ENCODE assay signal across 15 mouse cellular contexts in genomic region chr12:34201471-34201870, GRCm38 (mm10).
DNase-seq lines count a peak whose midpoint lies in the region; ATAC-seq and TF ChIP-seq lines count a peak whose summit lies in the region.
"Had no signal": no experiment of that assay in that cellular context is flagged by ENCODE, and none has a peak within 500 bp of the region (broad histone marks: within the 10 kb centered on the region; RNA-seq: fewer than 3 reads in every experiment).

No protein-coding gene starts in this region.

- H3K27ac ChIP-seq in forebrain, embryonic 10.5 days: peak overlapping the region; percentile 37; the same call in 1 of the 2 replicates
- H3K27ac ChIP-seq in forebrain, embryonic 13.5 days: no peak overlapping the region
- no peak overlapping the region for H3K27ac ChIP-seq in left cerebral cortex, adult 2 months
- peak overlapping the region; percentile 49; the same call in 1 of the 2 replicates for H3K27ac ChIP-seq in limb, embryonic 14.5 days (replicated peaks; ENCODE audit: low read depth, low read length)
- H3K27ac ChIP-seq: hindbrain, embryonic 14.5 days had no signal

- peaks cover 27% of the 10 kb centered on the region for H3K4me1 ChIP-seq in forebrain, embryonic 10.5 days
- no peaks in the 10 kb centered on the region for H3K4me1 ChIP-seq in forebrain, embryonic 13.5 days
- H3K4me1 ChIP-seq in limb, embryonic 14.5 days (ENCODE audit: control insufficient read depth, insufficient read depth, low read length): peaks cover 6% of the 10 kb centered on the region; the same call in 1 of the 2 replicates

- ATAC-seq in forebrain, embryonic 13.5 days: no peak
- no peak for ATAC-seq in limb, embryonic 14.5 days (ENCODE audit: low FRiP score, low read depth)

- no peaks in the 10 kb centered on the region for H3K27me3 ChIP-seq in forebrain, embryonic 10.5 days (ENCODE audit: poor library complexity, severe bottlenecking)
- H3K27me3 ChIP-seq in forebrain, embryonic 13.5 days: no peaks in the 10 kb centered on the region
- H3K27me3 ChIP-seq in limb, embryonic 14.5 days (ENCODE audit: control insufficient read depth, insufficient read depth, low read length): no peaks in the 10 kb centered on the region

- no peak overlapping the region for H3K4me3 ChIP-seq in forebrain, embryonic 10.5 days
- H3K4me3 ChIP-seq in forebrain, embryonic 13.5 days: no peak overlapping the region
- no peak overlapping the region for H3K4me3 ChIP-seq in left cerebral cortex, adult 2 months
- H3K4me3 ChIP-seq in limb, embryonic 14.5 days (replicated peaks; ENCODE audit: low read length): no peak overlapping the region
- H3K4me3 ChIP-seq: erythroblast, embryonic 14.5 days had no signal

- H3K9ac ChIP-seq in forebrain, embryonic 13.5 days: no peak overlapping the region
- H3K9ac ChIP-seq in limb, embryonic 14.5 days (ENCODE audit: low read depth, low read length, severe bottlenecking): no peak overlapping the region
- H3K9ac ChIP-seq: hindbrain, embryonic 14.5 days had no signal

- H3K4me2 ChIP-seq in forebrain, embryonic 13.5 days: no peak overlapping the region
- H3K4me2 ChIP-seq in limb, embryonic 14.5 days (replicated peaks; ENCODE audit: low read depth, low read length, severe bottlenecking): no peak overlapping the region
- H3K4me2 ChIP-seq: hindbrain, embryonic 14.5 days had no signal

- intact Hi-C loops in left cerebral cortex, adult 2 months (cut with DNase I): loop anchor here (10.0 kb wide), 1 partner anchor 453 kb away; no protein-coding TSS in a partner anchor
- intact Hi-C loops in left cerebral cortex, postnatal 14 days (cut with DNase I): no loop called here

- no peaks in the 10 kb centered on the region for H3K36me3 ChIP-seq in forebrain, embryonic 10.5 days (replicated peaks)
- H3K36me3 ChIP-seq in forebrain, embryonic 13.5 days (ENCODE audit: poor library complexity, severe bottlenecking): no peaks in the 10 kb centered on the region
- no peaks in the 10 kb centered on the region for H3K36me3 ChIP-seq in limb, embryonic 14.5 days (ENCODE audit: control insufficient read depth, insufficient read depth, low read length)

- WGBS in forebrain, embryonic 10.5 days: 74% methylated on average over 3 of the region's 3 CpGs
- WGBS in forebrain, embryonic 13.5 days: 50% methylated on average over 3 of the region's 3 CpGs
- WGBS in limb, embryonic 14.5 days: 47% methylated on average over 3 of the region's 3 CpGs

- no peak for TF ChIP-seq POLR2A in limb, embryonic 14.5 days (IDR thresholded peaks at IDR 0.05; ENCODE audit: borderline replicate concordance, extremely low read depth, insufficient read depth, insufficient read length)

- no peaks in the 10 kb centered on the region for H3K9me3 ChIP-seq in forebrain, embryonic 10.5 days
- no peaks in the 10 kb centered on the region for H3K9me3 ChIP-seq in forebrain, embryonic 13.5 days (replicated peaks)
- H3K9me3 ChIP-seq in limb, embryonic 14.5 days (ENCODE audit: control insufficient read depth, low read length): no peaks in the 10 kb centered on the region

- peak; percentile 1; the same call in 1 of the 2 replicates for TF ChIP-seq CTCF in left cerebral cortex, adult 2 months (IDR thresholded peaks at IDR 0.05)

- no peak for DNase-seq in forebrain, embryonic 10.5 days (ENCODE audit: extremely low spot score, low spot score)
- DNase-seq in left cerebral cortex, adult 2 months (ENCODE audit: extremely low spot score in 1 of 2, low spot score in 2 of 2): no peak
- no peak for DNase-seq in left cerebral cortex, postnatal 14 days (ENCODE audit: low spot score in 2 of 2)
- DNase-seq in embryo, embryonic 11 days: peak; percentile 48
- peak; percentile 39 for DNase-seq in limb, embryonic 14.5 days (ENCODE audit: low spot score)
- no peak for DNase-seq in left cerebral cortex, adult 8-10 months (ENCODE audit: low spot score in 2 of 2)
- DNase-seq in c-Kit-positive CD71-positive TER-119-positive erythroid progenitor cells, embryonic 14.5 days (ENCODE audit: low spot score): no peak
- DNase-seq: adrenal gland, postnatal 14 days; cerebellum, adult 11-12 months; heart, adult 11 months; kidney, postnatal 14 days; layer of hippocampus, postnatal 36 days had no signal

Comparison
In these comparisons a context has a peak if more than half of its experiments do, and no peak if none do; other contexts are left out.
1. H3K27ac ChIP-seq: peak in forebrain, embryonic 10.5 days (single experiment) and limb, embryonic 14.5 days (single experiment); none in forebrain, embryonic 13.5 days (single experiment) and left cerebral cortex, adult 2 months (single experiment).
2. DNase-seq: peak in embryo, embryonic 11 days (single experiment) and limb, embryonic 14.5 days (single experiment); none in forebrain, embryonic 10.5 days (single experiment), left cerebral cortex, adult 2 months (0 of 2), left cerebral cortex, postnatal 14 days (0 of 2), left cerebral cortex, adult 8-10 months (0 of 2) and c-Kit-positive CD71-positive TER-119-positive erythroid progenitor cells, embryonic 14.5 days (single experiment).